Mouse (Mus musculus) testis, adult 2 months (tissue): ENCODE results near the gene Olfr1186. TPM values are rescaled to one million over a fixed set of nuclear protein-coding genes. Genes with fewer than 3 reads are reported as not detected.
"Not testable (repeated sequence)": the region's sequence is repeated elsewhere in the genome, so short reads cannot be mapped to it uniquely, and the experiment has no call there.

Experiments
- H3K27ac ChIP-seq: fragments of 200-500 bp; 2 replicates; pipeline ENCODE4 v1.5.1; 2012; ENCODE audit warnings: low read depth, low read length; ENCODE audit not compliant: control insufficient read depth, insufficient read depth
- H3K27me3 ChIP-seq: fragments of 200-500 bp; 2 replicates; pipeline ENCODE4 v1.6.1; 2012; ENCODE audit warnings: mild to moderate bottlenecking, low read length, moderate library complexity; ENCODE audit not compliant: control insufficient read depth, insufficient read depth
- H3K36me3 ChIP-seq: fragments of 200-500 bp; 2 replicates; pipeline ENCODE4 v1.6.1; 2012; ENCODE audit warnings: mild to moderate bottlenecking, low read length; ENCODE audit not compliant: control insufficient read depth, insufficient read depth
- H3K4me1 ChIP-seq: fragments of 200-500 bp; 2 replicates; pipeline ENCODE4 v1.6.1; 2012; ENCODE audit warnings: low read length; ENCODE audit not compliant: control insufficient read depth, insufficient read depth
- H3K4me3 ChIP-seq: fragments of 200-500 bp; 2 replicates; pipeline ENCODE4 v1.5.1; 2012; ENCODE audit warnings: low read depth, mild to moderate bottlenecking, low read length, moderate library complexity, mixed read lengths; ENCODE audit not compliant: control insufficient read depth
- CTCF ChIP-seq: fragments of 200-500 bp; IDR thresholded peaks from 2 replicates; pipeline ENCODE4 v1.5.1; 2012; ENCODE audit warnings: low read depth, mild to moderate bottlenecking, inconsistent platforms, low read length, moderate library complexity; ENCODE audit not compliant: control insufficient read depth, insufficient read depth, insufficient replicate concordance
- POLR2A ChIP-seq: fragments of 200-500 bp; IDR thresholded peaks from 2 replicates; pipeline ENCODE4 v1.6.1; 2012; ENCODE audit warnings: low read depth, mild to moderate bottlenecking, inconsistent platforms, low read length, moderate library complexity; ENCODE audit not compliant: control insufficient read depth
- polyA plus RNA-seq: library from polyadenylated mRNA; depleted of rRNA; stranded (reverse); fragments of >200 nt; gene quantifications from 2 replicates; pipeline ENCODE4 v1.2.3, GENCODE M21; 2012; rRNA removed

Olfr1186 gene
- polyA plus RNA-seq, result not detected in 2 replicates

- Histone ChIP-seq H3K27ac (no peak within 1 kb of the TSS), H3K4me1 (no peaks in the 10 kb centered on the region), H3K4me3 (no peak within 1 kb of the TSS), H3K27me3 (no peaks in the 10 kb centered on the region), H3K36me3 (no peaks in the 10 kb centered on the region)
- TF ChIP-seq POLR2A (no peak), CTCF (no peak)
These were observed at the start of gene Olfr1186 for GRCm38 (mm10) chr2:88518251-88518650. Gene Olfr1186, plus strand, starts transcription at chr2:88518551.

DNA sequence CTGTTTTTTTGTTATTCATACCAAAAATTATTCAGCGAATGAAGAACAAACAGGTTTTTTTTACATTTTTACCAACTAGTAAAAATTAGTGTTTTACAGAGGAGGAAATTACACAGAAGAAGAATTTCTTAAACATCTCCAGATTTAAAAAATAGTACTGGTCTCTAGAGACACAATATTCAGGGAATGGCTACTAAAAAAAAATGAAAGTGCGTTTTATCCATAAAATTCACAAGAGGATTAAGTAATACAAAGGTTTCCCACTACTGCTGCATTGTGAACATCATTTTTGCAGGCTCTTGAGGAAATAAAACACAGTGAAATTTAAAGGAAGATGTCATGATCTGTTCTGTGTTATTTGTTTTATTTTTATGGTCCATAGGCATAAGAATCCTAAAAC, 35.1 kb upstream of the Olfr1186 start, which contains the start of gene Olfr1184:
Gene Olfr1184 (plus strand): TSS at position 301 of the 400 bp plus-strand sequence.
- TF ChIP-seq POLR2A, result no peak
- no peak for TF ChIP-seq CTCF
- H3K36me3 ChIP-seq, result no peaks in the 10 kb centered on the region
- H3K27ac ChIP-seq, result no peak within 1 kb of the TSS
- H3K4me1 ChIP-seq, result no peaks in the 10 kb centered on the region
- H3K27me3 ChIP-seq, result no peaks in the 10 kb centered on the region
- H3K4me3 ChIP-seq, result no peak within 1 kb of the TSS

- Histone ChIP-seq H3K27ac (no peak within 1 kb of the TSS), H3K4me1 (no peaks in the 10 kb centered on the region), H3K27me3 (no peaks in the 10 kb centered on the region), H3K4me3 (no peak within 1 kb of the TSS), H3K36me3 (no peaks in the 10 kb centered on the region)
- TF ChIP-seq POLR2A, result no peak
- TF ChIP-seq CTCF, result no peak
These were observed 25.3 kb upstream of the Olfr1186 start, which contains the start of gene Olfr1185-ps1 for GRCm38 (mm10) chr2:88493020-88493419. Gene Olfr1185-ps1, plus strand, starts transcription at chr2:88493320.

DNA sequence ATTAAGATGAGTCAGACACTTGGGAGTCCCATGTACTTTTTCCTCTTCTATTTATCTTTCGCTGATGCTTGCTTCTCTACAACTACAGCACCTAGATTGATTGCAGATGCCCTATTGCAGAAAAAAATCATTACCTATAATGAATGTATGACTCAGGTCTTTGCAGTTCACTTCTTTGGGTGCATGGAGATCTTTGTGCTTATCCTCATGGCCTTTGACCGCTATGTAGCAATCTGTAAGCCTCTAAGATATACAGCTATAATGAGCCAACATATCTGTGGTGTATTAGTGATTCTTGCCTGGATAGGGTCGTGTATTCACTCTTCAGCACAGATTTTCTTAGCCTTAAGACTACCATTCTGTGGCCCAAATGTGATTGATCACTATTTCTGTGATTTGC, 7.4 kb downstream of the Olfr1186 start:
- no peaks in the 10 kb centered on the region for H3K36me3 ChIP-seq
- H3K27me3 ChIP-seq, result no peaks in the 10 kb centered on the region
- H3K4me1 ChIP-seq, result no peaks in the 10 kb centered on the region
- H3K27ac ChIP-seq, result no peak overlapping the region
- TF ChIP-seq POLR2A, result no peak
- TF ChIP-seq CTCF, result no peak
- no peak overlapping the region for H3K4me3 ChIP-seq

DNA sequence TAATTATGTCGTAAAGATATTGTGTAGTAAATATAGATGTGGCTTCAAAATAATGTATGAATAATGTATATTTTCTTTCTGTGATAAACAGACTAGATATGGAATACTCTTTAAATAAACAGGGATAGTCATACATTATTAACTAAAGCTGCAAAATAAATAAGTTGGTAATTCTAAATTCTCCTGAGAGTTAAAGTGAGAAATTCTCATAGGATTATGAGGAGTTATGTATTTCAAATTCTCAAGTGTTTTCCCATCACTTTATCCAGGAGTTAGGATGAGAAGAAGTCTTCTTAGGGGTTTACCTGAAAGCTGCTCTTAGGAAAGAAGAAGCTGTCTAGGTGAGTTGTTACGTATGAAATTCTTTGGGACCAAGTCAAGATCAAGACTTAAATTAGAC, 38.3 kb downstream of the Olfr1186 start, which contains the start of gene Olfr1188:
Gene Olfr1188 (plus strand): TSS at position 301 of the 400 bp plus-strand sequence.
- Histone ChIP-seq H3K27ac (no peak within 1 kb of the TSS), H3K4me1 (no peaks in the 10 kb centered on the region), H3K36me3 (no peaks in the 10 kb centered on the region), H3K4me3 (no peak within 1 kb of the TSS), H3K27me3 (no peaks in the 10 kb centered on the region)
- TF ChIP-seq POLR2A, result no peak
- no peak for TF ChIP-seq CTCF

DNA sequence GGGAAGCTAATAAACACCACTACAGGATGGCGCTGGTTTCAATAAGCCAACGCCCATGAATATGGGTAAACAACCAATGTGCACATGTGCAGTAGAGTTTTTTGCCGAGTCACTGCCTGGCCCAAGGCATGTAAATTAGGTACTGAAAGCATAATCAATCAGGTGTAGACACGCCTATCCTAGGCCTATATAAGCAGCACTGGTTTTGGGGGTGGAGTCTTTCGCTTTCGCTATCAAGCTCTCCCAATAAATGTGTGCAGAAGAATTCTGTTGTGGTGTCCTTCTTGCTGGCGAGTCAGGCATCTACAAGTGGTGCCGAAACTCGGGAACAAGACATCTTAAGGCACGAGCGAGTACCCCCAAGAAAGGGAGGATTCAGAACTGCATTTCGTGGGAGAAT, 54.3 kb downstream of the Olfr1186 start:
- H3K36me3 ChIP-seq, H3K4me1 ChIP-seq, H3K27me3 ChIP-seq, H3K27ac ChIP-seq, H3K4me3 ChIP-seq: not testable (repeated sequence)

Other genes with a start within 250 kb of the Olfr1186 start
- gene Olfr1173, start 238.7 kb upstream of the Olfr1186 start, polyA plus RNA-seq, result not detected in 2 replicates
- not detected in 2 replicates for gene Olfr1174-ps, start 203.4 kb upstream of the Olfr1186 start, polyA plus RNA-seq
- not detected in 2 replicates for gene Olfr1175-ps, start 191.3 kb upstream of the Olfr1186 start, polyA plus RNA-seq
- not detected in 2 replicates for gene Olfr1176, start 181.8 kb upstream of the Olfr1186 start, polyA plus RNA-seq
- gene Olfr1177-ps, start 172.1 kb upstream of the Olfr1186 start, polyA plus RNA-seq, result not detected in 2 replicates
- gene Olfr1178, start 131.5 kb upstream of the Olfr1186 start, polyA plus RNA-seq, result not detected in 2 replicates
- not detected in 2 replicates for gene Olfr1179, start 112.1 kb upstream of the Olfr1186 start, polyA plus RNA-seq
- not detected in 2 replicates for gene Olfr1180, start 99.4 kb upstream of the Olfr1186 start, polyA plus RNA-seq
- not detected in 2 replicates for gene Olfr1181, start 92.4 kb upstream of the Olfr1186 start, polyA plus RNA-seq
- not detected in 2 replicates for gene Gm13757, start 69.4 kb upstream of the Olfr1186 start, polyA plus RNA-seq
- 0.04 TPM in 1 of 2 replicates, not detected in the other for gene Olfr1183, start 63.7 kb upstream of the Olfr1186 start, polyA plus RNA-seq
- gene Olfr1184, start 35.0 kb upstream of the Olfr1186 start, polyA plus RNA-seq, result not detected in 2 replicates
- not detected in 2 replicates for gene Olfr1185-ps1, start 25.2 kb upstream of the Olfr1186 start, polyA plus RNA-seq
- gene Olfr1188, start 38.4 kb downstream of the Olfr1186 start, polyA plus RNA-seq, result not detected in 2 replicates
- not detected in 2 replicates for gene Olfr1189, start 67.9 kb downstream of the Olfr1186 start, polyA plus RNA-seq
- not detected in 2 replicates for gene Olfr1191-ps1, start 122.0 kb downstream of the Olfr1186 start, polyA plus RNA-seq
- 0.06 TPM in 1 of 2 replicates, not detected in the other for gene Olfr1192-ps1, start 130.0 kb downstream of the Olfr1186 start, polyA plus RNA-seq
- gene Olfr1193, start 157.1 kb downstream of the Olfr1186 start, polyA plus RNA-seq, result not detected in 2 replicates
- gene Olfr1195, start 170.6 kb downstream of the Olfr1186 start, polyA plus RNA-seq, result not detected in 2 replicates
- not detected in 2 replicates for gene Olfr1196, start 186.0 kb downstream of the Olfr1186 start, polyA plus RNA-seq
- gene Olfr1197, start 213.8 kb downstream of the Olfr1186 start, polyA plus RNA-seq, result not detected in 2 replicates
- not detected in 2 replicates for gene Olfr1198, start 232.8 kb downstream of the Olfr1186 start, polyA plus RNA-seq
- not detected in 2 replicates for gene Olfr1199, start 241.9 kb downstream of the Olfr1186 start, polyA plus RNA-seq